Mouse (Mus musculus): Measurements from ENCODE around the gene Cd300lg.

The Cd300lg gene

DNA sequence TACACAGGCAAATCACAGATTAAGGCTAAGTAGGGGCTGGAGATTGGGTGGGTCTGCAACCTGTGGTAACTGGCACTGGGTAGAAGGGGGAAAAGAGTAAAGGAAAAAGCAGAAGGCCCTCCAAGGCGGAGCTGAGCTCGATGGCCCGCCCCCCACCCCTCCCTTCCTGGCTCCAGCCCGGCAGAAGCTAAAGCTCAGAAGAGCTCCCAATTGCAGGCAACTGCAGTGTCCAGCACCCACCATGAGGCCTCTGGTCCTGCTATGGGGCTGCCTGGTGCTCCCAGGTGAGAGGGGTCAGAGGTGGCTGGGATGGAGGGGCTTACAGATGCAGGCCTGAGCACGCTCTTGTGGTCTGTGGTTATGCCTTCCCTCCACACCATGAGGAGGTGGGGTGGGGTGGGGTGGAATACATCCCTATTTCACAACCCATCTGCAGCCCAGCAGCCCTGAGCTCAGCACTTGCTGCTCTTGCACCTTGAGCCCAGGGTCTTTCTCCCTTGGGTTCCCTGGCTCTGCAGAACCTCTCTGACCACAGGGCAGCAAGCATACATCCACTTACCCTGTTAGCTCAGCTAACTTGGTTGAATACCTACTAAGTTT lies at the start of gene Cd300lg:
Gene Cd300lg (plus strand): TSS at position 160 of the 600 bp plus-strand sequence.
- no peak for DNase-seq (ENCODE audit: low spot score)

DNA sequence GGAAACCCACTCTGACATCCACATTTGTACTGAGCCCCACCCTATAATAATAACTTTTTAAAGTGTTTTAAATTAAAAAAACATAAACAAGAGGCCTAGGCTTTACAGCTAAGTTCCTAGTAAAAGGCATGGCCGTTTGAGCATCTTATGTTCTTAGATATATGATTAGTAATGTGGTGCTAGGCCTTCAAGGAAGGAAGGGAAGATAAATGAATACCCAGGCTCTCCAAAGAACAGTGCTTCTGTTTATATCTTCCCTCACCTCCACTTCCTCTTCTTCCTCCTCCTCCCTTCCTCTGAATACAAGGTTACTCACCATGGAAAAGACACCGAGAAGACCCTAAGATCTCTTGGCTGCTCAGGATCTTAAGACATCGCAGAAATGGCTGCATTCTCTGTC lies 49.5 kb upstream of the Cd300lg start:
- no peak for DNase-seq (ENCODE audit: low spot score)

DNA sequence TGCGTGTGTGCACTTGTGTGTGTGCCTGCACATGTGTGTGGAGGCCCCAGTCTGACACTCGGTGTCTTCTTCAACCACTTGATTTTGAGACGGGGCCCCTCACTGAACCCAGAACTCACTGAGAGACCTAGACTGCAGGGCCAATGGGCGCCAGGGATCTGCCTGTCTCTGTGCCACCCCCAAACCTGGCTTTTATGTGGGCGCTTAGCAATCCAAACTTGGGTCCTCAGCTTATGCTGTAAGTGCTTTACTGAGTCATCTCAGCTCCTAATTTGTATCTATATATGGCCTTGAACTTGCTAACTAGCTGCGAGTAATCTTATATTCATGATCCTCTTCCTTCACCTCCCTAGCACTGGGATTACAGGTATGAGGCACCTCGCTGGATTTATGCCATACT lies 48.9 kb upstream of the Cd300lg start:
- no peak for DNase-seq (ENCODE audit: low spot score)

DNA sequence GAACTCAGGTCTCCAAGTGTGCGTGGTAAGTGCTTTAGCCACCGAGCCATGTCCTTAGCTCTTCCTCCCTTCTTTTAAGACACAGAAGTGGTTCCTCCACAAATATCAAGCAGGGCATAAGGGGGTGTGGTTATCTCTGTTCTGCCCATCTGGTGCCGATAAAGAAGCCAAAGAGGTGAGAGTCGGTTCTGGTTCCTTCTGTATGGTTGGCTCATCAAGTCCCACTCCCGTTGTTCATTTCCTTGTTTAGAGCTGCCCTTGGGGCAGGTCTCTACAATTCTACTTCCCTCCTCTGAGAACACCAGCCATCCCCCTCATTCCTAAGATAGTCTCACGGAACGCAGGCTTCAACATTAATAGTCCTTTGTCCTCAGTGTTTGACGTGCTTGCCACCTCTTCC lies 47.2 kb upstream of the Cd300lg start:
- no peak for DNase-seq (ENCODE audit: low spot score)

DNA sequence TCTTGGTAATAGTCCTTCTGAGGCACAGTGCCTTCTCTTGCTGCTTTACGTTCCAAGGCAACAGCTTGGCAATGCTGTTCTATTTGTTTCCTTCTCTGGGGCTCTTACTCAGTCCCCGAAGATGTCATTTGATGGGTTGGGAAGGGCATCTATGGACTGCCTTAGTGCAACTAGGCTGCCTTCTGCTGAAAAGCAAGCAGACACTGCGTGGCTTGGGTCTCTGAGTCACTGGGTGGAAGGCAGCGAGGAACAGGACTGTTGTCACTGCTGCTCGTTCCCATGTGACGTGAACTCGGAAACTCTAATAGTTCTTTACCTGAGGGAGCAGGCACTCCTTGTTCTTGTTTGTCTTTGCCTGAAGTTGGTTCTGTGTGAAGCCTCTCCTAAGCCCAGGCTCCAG lies 45.4 kb upstream of the Cd300lg start:
- DNase-seq (ENCODE audit: low spot score): no peak

DNA sequence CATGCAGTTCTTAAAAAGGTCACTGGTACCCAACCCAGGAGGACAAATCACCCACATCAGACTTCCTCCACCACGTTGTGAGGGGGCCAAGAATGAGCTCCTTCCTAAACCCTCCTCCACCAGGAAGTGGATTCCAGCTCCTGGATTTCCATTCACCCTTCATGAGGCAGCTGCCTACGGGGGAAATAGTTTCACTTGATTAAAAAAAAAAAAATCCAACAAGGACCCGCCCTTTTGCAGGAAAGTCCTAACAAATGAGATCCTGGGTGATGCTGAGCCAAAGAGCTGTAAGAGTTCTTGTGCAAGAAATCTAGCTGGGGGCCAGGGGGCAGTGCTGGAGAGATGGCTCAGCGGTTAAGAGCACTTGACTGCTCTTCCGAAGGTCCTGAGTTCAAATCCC lies 43.1 kb upstream of the Cd300lg start:
- DNase-seq (ENCODE audit: low spot score): no peak

DNA sequence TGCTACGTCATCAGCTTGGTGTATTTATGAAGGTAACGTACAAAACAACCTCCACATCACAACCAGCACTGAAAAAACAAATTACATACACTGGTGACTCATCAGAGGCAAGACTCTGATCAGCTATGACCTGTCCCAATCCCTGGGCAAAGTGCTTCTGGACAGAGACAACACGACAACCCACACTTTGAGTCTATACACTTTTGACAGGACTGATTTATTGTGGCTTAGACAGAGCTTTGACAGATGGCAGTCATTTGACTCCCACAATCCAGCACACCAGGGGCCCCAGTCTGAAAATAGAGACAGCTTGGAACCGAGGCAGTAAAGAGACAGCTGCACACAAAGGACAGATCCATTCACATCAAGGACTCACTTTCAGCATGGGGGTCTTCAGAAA lies 41.8 kb upstream of the Cd300lg start:
- DNase-seq (ENCODE audit: low spot score): no peak

DNA sequence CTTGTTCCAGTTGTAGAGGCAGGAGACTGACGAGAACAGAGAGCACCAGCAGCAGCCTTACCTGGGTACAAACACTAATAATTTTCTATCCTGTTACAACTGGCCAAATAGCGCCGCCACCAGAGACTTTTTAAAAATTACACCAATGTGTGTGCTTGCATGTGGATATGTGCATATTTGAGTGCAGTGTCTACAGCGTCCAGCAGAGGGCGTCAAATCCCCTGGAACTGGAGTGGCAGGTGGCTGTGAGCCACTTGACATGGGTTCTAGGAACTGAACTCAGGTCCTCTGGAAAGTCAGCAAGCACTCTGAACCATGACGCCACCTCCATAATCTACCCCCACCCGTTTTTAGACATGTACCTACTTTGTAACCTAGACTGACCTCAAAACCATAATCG lies 37.1 kb upstream of the Cd300lg start:
- no peak for DNase-seq (ENCODE audit: low spot score)

DNA sequence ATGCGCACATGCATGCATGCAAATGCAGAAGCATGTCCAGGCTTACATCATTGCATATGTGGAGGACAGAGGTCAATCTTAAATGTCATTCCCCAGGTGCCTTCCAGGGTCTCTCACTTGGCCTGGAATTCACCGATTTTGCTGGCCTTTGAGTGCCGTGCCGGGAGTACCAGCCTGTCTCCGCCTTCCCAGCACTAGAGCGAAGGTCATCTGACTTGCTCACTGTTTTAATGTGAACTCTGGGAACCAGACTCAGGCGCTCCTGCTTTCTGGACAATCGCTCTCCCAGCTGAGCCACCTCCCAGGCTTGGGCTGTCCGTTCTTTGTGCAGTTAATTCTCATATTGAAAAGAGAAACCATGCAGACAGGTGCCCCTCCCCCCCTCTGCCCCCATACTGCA lies 35.0 kb upstream of the Cd300lg start:
- DNase-seq (ENCODE audit: low spot score): no peak

DNA sequence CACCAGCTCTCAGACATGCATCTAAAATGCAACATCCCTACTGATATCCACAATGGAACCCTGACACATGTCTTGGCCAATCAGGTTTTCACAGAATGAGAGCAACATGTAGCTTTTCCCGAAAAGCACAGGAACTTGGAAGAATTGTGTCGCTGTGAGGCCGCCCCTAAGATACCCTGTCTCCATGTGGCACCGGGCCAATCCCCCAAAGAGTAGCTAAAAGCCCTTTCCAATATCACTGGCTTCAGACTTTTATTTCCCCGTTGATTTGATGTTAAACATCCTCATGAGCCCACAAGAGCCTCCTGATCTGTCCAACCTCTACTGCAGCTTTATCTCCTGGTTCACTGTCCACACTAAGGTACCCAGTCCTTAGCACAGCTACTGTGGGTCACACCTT lies 34.6 kb upstream of the Cd300lg start:
- DNase-seq (ENCODE audit: low spot score): no peak

DNA sequence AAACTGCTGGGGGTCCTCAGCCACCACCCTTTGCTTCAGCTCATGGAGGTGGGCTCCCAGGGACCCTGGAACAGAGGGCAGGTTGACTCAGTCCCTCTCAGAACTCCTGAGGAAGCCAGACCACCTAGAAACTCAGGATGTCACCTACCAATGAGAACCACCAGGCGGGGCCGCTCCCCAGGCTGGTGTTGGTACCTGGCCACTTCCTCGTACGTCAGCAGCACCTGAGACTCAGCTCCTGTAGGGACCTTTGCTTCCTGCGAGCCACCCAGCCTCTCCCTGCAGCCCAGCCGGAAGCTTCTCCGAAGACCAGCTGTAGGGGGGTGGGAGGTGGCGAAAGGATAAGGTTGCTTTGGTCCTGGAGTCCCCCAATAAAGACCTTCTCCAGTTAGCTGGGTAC lies 32.9 kb upstream of the Cd300lg start:
- DNase-seq (ENCODE audit: low spot score): no peak

DNA sequence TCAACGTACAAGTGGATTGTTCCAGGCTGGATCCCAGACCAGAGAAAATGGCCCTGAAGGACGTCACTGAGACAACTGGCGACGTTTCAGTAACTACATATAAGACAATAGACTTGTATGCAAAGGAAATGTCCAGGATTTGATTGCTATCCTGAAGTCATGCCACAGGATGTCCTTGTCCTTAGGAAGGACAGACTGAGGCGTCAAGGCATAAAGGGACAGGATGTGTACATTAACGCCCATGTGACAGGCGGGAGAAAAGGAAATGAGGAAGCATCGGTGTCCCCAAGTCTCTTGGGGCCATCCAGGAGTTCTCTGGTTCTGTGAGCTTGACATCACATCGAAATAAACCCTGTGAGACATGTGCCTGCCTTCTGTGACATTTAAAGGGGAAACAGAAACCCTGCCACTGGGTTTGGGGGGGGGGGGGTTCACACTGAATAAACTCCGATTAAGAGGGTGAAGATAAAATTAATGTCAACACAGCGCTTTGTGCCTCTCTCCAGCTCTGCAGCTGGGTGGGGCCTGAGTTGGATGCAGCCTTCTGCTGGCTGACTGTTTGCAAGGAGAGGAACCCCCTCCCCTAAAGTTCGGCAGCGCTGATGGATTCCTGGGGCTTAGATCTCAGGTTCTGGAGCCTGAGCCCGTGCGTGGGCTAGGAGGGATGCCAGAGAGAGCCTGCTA lies 32.2 kb upstream of the Cd300lg start:
- DNase-seq (ENCODE audit: low spot score): no peak

DNA sequence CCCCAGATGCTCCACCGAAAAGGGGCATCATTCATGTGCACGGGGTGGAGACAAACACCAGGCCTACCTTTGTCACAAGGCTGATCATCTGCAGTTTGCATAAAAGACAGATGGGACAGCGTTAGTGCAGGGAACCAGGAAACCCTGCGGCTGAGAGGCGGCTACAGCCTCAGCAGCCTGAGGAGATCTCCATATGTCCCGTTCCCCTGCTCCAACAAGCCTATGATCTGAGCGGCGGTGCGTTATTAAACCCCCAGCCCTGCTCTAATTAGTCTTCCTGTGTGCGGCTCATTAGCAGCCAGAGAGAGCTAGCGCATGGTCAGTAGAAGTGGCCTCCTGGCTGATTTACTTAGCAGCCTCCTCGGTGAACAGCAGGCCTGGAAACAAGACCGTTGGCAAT lies 31.2 kb upstream of the Cd300lg start:
- no peak for DNase-seq (ENCODE audit: low spot score)

DNA sequence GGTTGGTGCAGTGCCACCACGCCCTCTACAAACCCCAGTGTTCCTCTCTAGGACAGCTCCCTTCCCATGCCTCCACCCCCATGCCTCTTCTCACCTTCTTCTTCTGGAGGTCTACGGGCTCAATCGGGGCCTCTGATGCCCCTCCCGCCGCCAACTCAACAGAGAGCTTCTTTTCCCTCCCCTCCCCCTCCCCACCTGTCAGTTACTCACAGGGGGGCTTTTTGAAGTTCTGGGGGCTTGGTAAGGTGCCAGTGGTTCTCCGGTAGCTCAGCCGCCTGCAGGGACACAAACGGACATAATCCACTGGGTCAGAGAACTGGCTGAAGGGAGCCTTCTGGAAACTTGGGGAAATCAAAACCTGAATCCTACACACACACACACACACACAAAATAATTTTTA lies 29.8 kb upstream of the Cd300lg start:
- no peak for DNase-seq (ENCODE audit: low spot score)

DNA sequence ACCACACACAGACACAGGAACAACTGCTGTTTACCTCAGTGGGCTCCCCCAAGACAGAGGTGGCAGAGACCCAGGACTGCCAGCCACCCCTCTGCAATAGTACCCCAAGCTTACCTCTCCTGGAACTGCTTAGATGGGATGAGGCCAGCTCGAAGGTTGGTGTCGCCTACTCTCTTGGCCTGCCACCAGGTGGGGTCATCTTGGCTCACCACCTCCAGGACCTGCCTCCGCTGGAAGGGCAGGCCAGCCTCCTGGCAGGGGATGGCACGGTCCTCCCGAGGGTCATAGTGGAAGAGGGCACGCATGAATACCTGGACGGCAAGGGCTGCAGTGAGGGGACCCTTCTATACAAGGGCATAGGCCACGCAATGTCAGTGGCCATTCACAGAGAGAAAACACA lies 28.1 kb upstream of the Cd300lg start:
- DNase-seq (ENCODE audit: low spot score): no peak

DNA sequence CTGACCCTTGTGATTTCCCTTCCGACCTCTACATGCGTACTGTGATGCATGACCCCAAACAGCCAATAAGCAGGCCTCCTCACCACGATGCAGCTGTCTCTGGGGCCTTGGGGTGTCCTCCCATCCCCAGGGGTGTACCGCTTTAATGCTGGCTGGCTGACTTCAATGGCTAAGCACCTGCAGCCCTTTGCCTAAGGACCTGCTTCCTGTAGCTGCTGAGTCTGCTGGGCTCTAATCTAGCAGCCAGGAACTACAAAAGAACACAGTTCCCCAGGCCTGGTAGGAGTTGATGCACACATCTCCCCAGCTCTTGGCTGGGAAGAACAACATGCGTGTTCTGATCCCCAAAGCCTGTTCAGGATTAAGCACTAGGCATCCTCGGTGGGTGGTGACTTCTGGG lies 25.8 kb upstream of the Cd300lg start:
- no peak for DNase-seq (ENCODE audit: low spot score)

DNA sequence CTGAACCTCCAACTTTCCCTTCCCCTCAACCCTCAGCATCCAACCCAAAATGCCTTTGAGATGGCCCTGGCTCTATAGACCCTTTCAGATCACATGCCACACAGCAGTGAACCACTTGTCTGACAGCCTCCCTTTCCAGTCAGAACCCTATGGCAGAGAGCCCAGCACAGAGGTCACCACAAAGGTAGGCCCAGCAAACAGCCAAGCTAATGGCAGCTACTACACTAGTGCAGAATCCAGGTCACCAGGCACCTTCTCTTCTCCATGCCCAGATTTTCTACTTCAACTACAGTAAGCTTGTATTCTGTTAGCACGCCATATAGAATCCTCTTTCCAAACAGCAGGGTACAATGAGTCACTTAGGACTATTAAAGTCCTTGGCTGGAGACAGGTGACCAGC lies 25.2 kb upstream of the Cd300lg start:
- DNase-seq (ENCODE audit: low spot score): no peak

DNA sequence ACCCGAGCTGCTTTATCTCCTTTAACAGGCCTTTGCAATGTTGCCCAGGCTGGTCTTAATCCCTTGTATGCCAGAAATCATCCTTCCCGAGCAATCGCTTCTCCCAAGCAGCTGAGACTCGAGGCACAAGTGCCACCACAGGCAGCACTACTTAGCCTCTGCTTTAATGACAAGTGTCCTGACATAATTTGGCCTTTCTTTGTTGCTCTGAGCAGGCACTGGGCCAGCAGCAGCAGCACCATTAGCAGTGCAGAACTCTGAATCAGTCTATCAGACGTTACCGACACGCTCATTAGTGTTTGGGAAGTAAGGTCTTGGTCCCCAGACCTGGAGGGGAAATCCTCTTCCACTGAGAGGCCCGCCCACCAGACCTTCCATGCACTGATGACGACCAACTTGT lies 21.6 kb upstream of the Cd300lg start:
- DNase-seq (ENCODE audit: low spot score): no peak

DNA sequence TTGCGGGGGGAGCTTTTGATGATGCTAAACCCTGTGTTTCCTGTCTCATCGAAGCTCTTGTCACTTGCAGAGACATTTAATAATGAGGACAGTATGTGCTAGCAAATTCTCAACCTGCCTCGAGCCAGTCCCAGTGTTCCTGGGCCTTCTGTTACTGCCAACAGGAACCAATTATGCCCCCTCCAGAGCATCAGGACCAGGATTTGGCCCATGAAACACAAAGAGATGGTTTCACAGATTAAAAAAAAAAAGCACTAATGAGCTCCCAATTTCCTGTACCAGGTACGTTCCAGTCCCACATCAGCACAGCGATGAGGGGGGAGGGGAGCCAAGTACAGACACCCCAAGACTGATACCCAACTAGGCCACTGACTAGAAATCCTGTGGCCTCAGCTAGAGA lies 20.1 kb upstream of the Cd300lg start:
- no peak for DNase-seq (ENCODE audit: low spot score)

DNA sequence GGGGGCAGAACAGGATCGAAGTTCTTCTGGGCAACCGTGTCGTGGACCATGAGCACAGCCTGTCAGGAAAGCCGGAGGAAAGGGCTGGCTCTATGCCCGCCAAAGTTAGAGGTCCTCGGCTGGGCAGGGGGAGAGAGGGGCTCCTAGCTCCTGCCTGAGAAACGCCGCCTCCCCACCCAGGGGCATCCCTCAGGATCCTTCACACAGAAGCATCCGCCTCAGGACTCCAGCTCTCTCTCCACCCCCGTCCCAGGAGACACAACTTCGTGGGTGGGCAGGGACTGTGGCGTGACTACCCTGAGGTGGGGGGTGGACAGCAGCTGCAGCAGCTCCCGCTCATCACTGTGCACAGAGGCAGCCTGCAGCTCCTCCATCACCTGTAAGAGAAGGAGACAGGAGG lies 17.9 kb upstream of the Cd300lg start:
- no peak for DNase-seq (ENCODE audit: low spot score)

DNA sequence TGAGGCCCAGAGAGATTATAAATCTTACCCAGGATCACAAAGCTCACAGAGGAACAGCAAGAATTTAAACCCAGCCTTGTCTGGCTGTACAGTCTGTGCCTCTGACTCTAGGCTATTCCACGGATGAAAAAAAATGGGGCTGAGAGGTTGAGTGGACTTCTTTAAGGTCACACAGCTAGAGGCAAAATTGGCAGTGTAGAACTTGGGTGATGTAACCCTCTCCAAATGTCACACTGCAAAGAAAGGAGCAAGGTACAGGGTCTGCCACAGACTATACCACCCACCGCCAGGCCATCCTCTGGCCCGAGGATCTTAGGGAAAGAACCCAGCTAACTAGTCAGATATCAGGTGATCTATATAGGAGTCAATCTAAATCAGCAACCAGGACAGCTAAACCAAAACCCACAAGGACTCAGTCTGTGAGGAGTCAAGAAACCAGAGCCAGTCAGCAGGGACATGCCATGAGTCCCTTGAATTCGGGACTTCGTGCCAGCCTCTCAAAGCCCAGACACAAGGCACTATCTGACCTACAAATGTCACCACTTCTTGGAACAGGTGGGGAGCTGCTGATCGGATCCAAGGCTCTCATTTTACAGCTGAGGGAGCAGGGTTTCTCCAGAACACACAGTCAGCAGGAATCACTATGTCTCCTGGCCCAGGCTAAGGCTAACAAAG lies 17.1 kb upstream of the Cd300lg start:
- DNase-seq (ENCODE audit: low spot score): no peak

DNA sequence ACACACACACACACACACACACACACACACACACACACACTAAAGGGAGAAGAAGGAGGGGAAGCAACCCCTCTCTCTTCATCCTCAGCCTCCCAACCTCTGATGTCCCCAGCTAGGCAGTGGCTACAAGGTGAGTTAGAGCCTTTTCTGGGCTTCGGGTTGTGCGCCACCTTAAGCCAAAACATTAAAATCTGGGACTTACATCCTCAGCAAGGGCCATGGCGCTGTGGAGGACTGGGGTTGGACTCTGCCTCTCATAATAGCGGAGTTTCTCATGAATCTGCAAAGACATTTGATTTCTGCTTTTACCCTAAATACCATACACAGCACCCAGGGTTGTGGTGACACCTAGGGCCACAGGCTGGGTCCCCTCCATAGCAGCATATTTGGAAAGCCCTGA lies 16.4 kb upstream of the Cd300lg start:
- no peak for DNase-seq (ENCODE audit: low spot score)

DNA sequence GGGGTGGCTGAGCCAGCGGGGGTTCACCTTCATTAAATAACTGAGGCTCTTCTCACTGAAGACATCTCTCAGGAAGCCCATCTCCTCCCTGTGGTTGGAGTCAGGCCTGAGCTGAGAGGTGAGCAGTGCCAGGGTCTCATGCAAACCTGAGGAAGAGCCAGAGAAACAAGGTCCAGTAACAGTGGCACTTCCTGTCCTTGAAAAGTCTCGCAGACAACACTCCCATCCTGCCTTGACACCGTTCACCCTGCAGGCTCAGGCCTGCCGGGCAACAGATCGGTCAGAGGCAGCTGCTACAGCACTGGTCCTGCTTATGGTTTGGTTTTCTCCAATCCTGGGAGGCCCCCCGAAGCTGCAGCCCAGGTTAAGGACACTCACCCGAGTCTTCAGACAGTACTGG lies 16.0 kb upstream of the Cd300lg start:
- DNase-seq (ENCODE audit: low spot score): no peak
